9 mouse cellular contexts compared by ENCODE assay signal in genomic region chr17:25083444-25083931, GRCm38 (mm10). TPM values are rescaled to one million over a fixed set of nuclear protein-coding genes. Genes with fewer than 3 reads are reported as not detected.
A peak's percentile ranks its signal among the peaks of the same experiment; 100 is the strongest.
DNase-seq lines count a peak whose midpoint lies in the region; ATAC-seq and TF ChIP-seq lines count a peak whose summit lies in the region.
"Had no signal": no experiment of that assay in that cellular context is flagged by ENCODE, and none has a peak within 500 bp of the region (broad histone marks: within the 10 kb centered on the region; RNA-seq: fewer than 3 reads in every experiment).

Gene Tmem204, minus strand, starts transcription at chr17:25083591.

- no peaks in the 10 kb centered on the region for H3K27me3 ChIP-seq in heart, postnatal 0 days (ENCODE audit: control insufficient read depth, insufficient read depth, low read length)

- H3K4me1 ChIP-seq in heart, postnatal 0 days (ENCODE audit: control insufficient read depth, insufficient read depth): peaks cover 32% of the 10 kb centered on the region; the same call in 1 of the 2 replicates

- H3K4me3 ChIP-seq in left cerebral cortex, adult 2 months: no peak within 1 kb of the TSS
- H3K4me3 ChIP-seq in heart, postnatal 0 days (ENCODE audit: low read depth, low read length): no peak within 1 kb of the TSS
- H3K4me3 ChIP-seq: myocyte had no signal

- no peaks in the 10 kb centered on the region for H3K9me3 ChIP-seq in heart, postnatal 0 days (replicated peaks; ENCODE audit: control insufficient read depth, low read length)

- H3K4me2 ChIP-seq in heart, postnatal 0 days (ENCODE audit: low read depth, low read length): 0 out of 2 replicates have a peak within 1 kb of the TSS, but pooled peaks have one; percentile 33

- TF ChIP-seq CTCF in left cerebral cortex, adult 2 months (IDR thresholded peaks at IDR 0.05): peak; percentile 43
- peak; percentile 61 for TF ChIP-seq CTCF in heart, postnatal 0 days (IDR thresholded peaks at IDR 0.05; ENCODE audit: low read depth)

- peak; percentile 77 for ATAC-seq in heart, postnatal 0 days (ENCODE audit: insufficient read depth, low read depth)

- TF ChIP-seq EP300 in heart, postnatal 0 days (IDR thresholded peaks at IDR 0.05; ENCODE audit: low read depth): 0 out of 2 replicates have a peak, but pooled peaks have one; percentile 55

- 3% methylated on average over 7 of the region's 7 CpGs for WGBS in heart, postnatal 0 days

- peak within 1 kb of the TSS; percentile 82 for H3K27ac ChIP-seq in left cerebral cortex, adult 2 months
- peak within 1 kb of the TSS; percentile 85 for H3K27ac ChIP-seq in heart, postnatal 0 days (ENCODE audit: low read depth)

- no peak within 1 kb of the TSS; the same call in 1 of the 2 replicates for H3K9ac ChIP-seq in heart, postnatal 0 days (replicated peaks; ENCODE audit: low read depth, low read length)

- intact Hi-C loops in left cerebral cortex, adult 2 months (cut with DNase I): loop anchor here (5.0 kb wide), 2 partner anchors 46 to 66 kb away; partner anchors contain the start of genes Cramp1l and Ift140

- DNase-seq in left cerebral cortex, adult 2 months (ENCODE audit: extremely low spot score in 1 of 2, low spot score in 2 of 2): no peak
- DNase-seq in left cerebral cortex, adult 18-20 months (ENCODE audit: low spot score in 2 of 2): no peak
- DNase-seq in fibroblast of lung, adult 2 months (ENCODE audit: low read depth): peak; percentile 95
- peak; percentile 91 for DNase-seq in heart, postnatal 0 days (ENCODE audit: low spot score)
- DNase-seq in kidney, postnatal 36 days: peak; percentile 71 to 83
- DNase-seq in mesoderm, embryonic 11.5 days (ENCODE audit: low read depth, low spot score): peak; percentile 88
- DNase-seq in yolk sac, embryonic 10.5 days (ENCODE audit: low spot score): peak; percentile 78
- no peak for DNase-seq in cerebellum, adult 9-10 months

- H3K36me3 ChIP-seq in heart, postnatal 0 days (replicated peaks; ENCODE audit: control insufficient read depth, insufficient read depth, low read length): no peaks in the 10 kb centered on the region; the same call in 1 of the 2 replicates

RNA-seq across cellular contexts. Expression of gene Tmem204, which starts in this region (rescaled TPM):
- total RNA-seq in left cerebral cortex, adult 2 months (2021): 10 to 100 TPM in 1 of 2 experiments, 1 to 10 TPM in 1; 9.5 to 11.1 TPM
- total RNA-seq in left cerebral cortex, adult 18-20 months (2021): 1 to 10 TPM; 8.9 to 9.4 TPM
- total RNA-seq in heart, postnatal 0 days (2014; rRNA removed; ENCODE audit: low replicate concordance): 53.8 and 56.4 TPM in 2 replicates
- 27.2 and 27.9 TPM in 2 replicates for polyA plus RNA-seq in heart, postnatal 0 days (2015; fragmentation: Nextera tagmentation; extraction: Ambion mirVana)

Comparison
In these comparisons a context has a peak if more than half of its experiments do, and no peak if none do; other contexts are left out.
1. DNase-seq: peak in fibroblast of lung, adult 2 months (single experiment), heart, postnatal 0 days (single experiment), kidney, postnatal 36 days (2 of 2), mesoderm, embryonic 11.5 days (single experiment) and yolk sac, embryonic 10.5 days (single experiment); none in left cerebral cortex, adult 2 months (0 of 2), left cerebral cortex, adult 18-20 months (0 of 2) and cerebellum, adult 9-10 months (single experiment).